Mouse (Mus musculus) neural tube, embryonic 14.5 days (tissue): ENCODE measurements around the gene Fermt2. TPM values are rescaled to one million over a fixed set of nuclear protein-coding genes. Genes with fewer than 3 reads are reported as not detected.

Experiments
- ATAC-seq: fragments of 200-750 bp; cut with Nextera tagmentation; 2 replicates; pipeline ENCODE4 v1.8.0; 2017; ENCODE audit warnings: low read depth, mild to moderate bottlenecking, moderate TSS enrichment, moderate library complexity
- H3K27ac ChIP-seq: fragments of 300-500 bp; sonication (generic); 2 replicates; pipeline ENCODE4 v1.5.1; 2014; ENCODE audit warnings: low read depth, mild to moderate bottlenecking, control low read depth, low read length, moderate library complexity, mixed read lengths
- H3K27me3 ChIP-seq: fragments of 300-500 bp; sonication (generic); 2 replicates; pipeline ENCODE4 v1.6.1; 2014; ENCODE audit warnings: low read length; ENCODE audit not compliant: control insufficient read depth, insufficient read depth
- H3K36me3 ChIP-seq: fragments of 300-500 bp; sonication (generic); 2 replicates; pipeline ENCODE4 v1.6.1; 2014; ENCODE audit warnings: low read length, mixed read lengths; ENCODE audit not compliant: control insufficient read depth, insufficient read depth
- H3K4me1 ChIP-seq: fragments of 300-500 bp; sonication (generic); 2 replicates; pipeline ENCODE4 v1.6.1; 2014; ENCODE audit warnings: low read length; ENCODE audit not compliant: control insufficient read depth, insufficient read depth
- H3K4me2 ChIP-seq: fragments of 300-500 bp; sonication (generic); 2 replicates; pipeline ENCODE4 v1.6.1; 2014; ENCODE audit warnings: mild to moderate bottlenecking, low read depth, low read length, control low read depth
- H3K4me3 ChIP-seq: fragments of 300-500 bp; sonication (generic); 2 replicates; pipeline ENCODE4 v1.5.1; 2014; ENCODE audit warnings: low read depth, low read length, control low read depth, mixed read lengths
- H3K9ac ChIP-seq: fragments of 300-500 bp; sonication (generic); replicated peaks from 2 replicates; pipeline ENCODE4 v1.6.1; 2014; ENCODE audit warnings: low read depth, mild to moderate bottlenecking, control low read depth, low read length, mixed read lengths
- H3K9me3 ChIP-seq: fragments of 300-500 bp; sonication (generic); 2 replicates; pipeline ENCODE4 v1.6.1; 2016; ENCODE audit warnings: low read length; ENCODE audit not compliant: control insufficient read depth
- WGBS: fragments of 180-500 bp; shearing (Covaris S2); extraction: QIAGEN DNeasy Blood & Tissue Kit; methylation state at CpG from one replicate; pipeline ENCODE4 v1.1.7; 2014; 5-methylcytosine and 5-hydroxymethylcytosine counted together
- polyA plus RNA-seq: library from polyadenylated mRNA; unstranded; fragments of >200 nt; fragmentation: Nextera tagmentation; extraction: Ambion mirVana; gene quantifications from 2 replicates; pipeline ENCODE4 v1.2.1, GENCODE M21; 2014

The Fermt2 gene
- 61.1 and 67.9 TPM in 2 replicates for polyA plus RNA-seq

- H3K27me3 ChIP-seq: no peaks in the 10 kb centered on the region
- peak within 1 kb of the TSS; percentile 92 for H3K27ac ChIP-seq
- H3K36me3 ChIP-seq: no peaks in the 10 kb centered on the region
- peak within 1 kb of the TSS; percentile 81 for H3K4me3 ChIP-seq
- H3K9ac ChIP-seq: peak within 1 kb of the TSS; percentile 80
- peak within 1 kb of the TSS; percentile 49 for H3K4me2 ChIP-seq
- peaks cover 21% of the 10 kb centered on the region; the same call in 1 of the 2 replicates for H3K4me1 ChIP-seq
- whole genome bisulfite sequencing: under 1% methylated on average over 50 of the region's 126 CpGs
- peak; percentile 88 for ATAC-seq
- H3K9me3 ChIP-seq: no peaks in the 10 kb centered on the region
Measured at GRCm38 (mm10) chr14:45529411-45530363, at the start of gene Fermt2. Gene Fermt2 (minus strand): TSS chr14:45530118.

GRCm38 (mm10) chr14:45566066-45566937 is 36.4 kb upstream of the Fermt2 start:
- Histone ChIP-seq H3K4me3 (no peak overlapping the region), H3K4me1 (peaks cover 13% of the 10 kb centered on the region), H3K9ac (no peak overlapping the region), H3K4me2 (peak overlapping the region; percentile 40), H3K36me3 (no peaks in the 10 kb centered on the region), H3K27ac (peak overlapping the region; percentile 66), H3K27me3 (no peaks in the 10 kb centered on the region), H3K9me3 (no peaks in the 10 kb centered on the region)
- WGBS: 17% methylated on average over 33 of the region's 33 CpGs
- peak; percentile 50; the same call in 1 of the 2 replicates for ATAC-seq

- Histone ChIP-seq H3K27ac (peak overlapping the region; percentile 66), H3K4me2 (peak overlapping the region; percentile 40), H3K4me3 (0 out of 2 replicates have a peak overlapping the region, but pooled peaks have one; percentile 4), H3K9ac (peak overlapping the region; percentile 25; the same call in 1 of the 2 replicates), H3K27me3 (no peaks in the 10 kb centered on the region), H3K9me3 (no peaks in the 10 kb centered on the region), H3K36me3 (no peaks in the 10 kb centered on the region), H3K4me1 (peaks cover 13% of the 10 kb centered on the region)
- peak; percentile 50; the same call in 1 of the 2 replicates for ATAC-seq
- WGBS: 6% methylated on average over 20 of the region's 20 CpGs
Measured at GRCm38 (mm10) chr14:45565216-45566065, 35.5 kb upstream of the Fermt2 start.

- Histone ChIP-seq H3K4me1 (peaks cover 13% of the 10 kb centered on the region), H3K27me3 (no peaks in the 10 kb centered on the region), H3K27ac (no peak overlapping the region), H3K4me3 (no peak overlapping the region), H3K9me3 (no peaks in the 10 kb centered on the region), H3K36me3 (no peaks in the 10 kb centered on the region), H3K4me2 (no peak overlapping the region), H3K9ac (no peak overlapping the region)
- 100% methylated on average over 1 of the region's 1 CpGs for WGBS
- ATAC-seq: peak; percentile 54; the same call in 1 of the 2 replicates
Measured at GRCm38 (mm10) chr14:45563577-45563976, 33.7 kb upstream of the Fermt2 start.

GRCm38 (mm10) chr14:45561681-45562080 is 31.8 kb upstream of the Fermt2 start:
- peaks cover 13% of the 10 kb centered on the region for H3K4me1 ChIP-seq
- H3K9me3 ChIP-seq: no peaks in the 10 kb centered on the region
- H3K27me3 ChIP-seq: no peaks in the 10 kb centered on the region
- H3K9ac ChIP-seq: no peak overlapping the region
- H3K36me3 ChIP-seq: no peaks in the 10 kb centered on the region
- H3K27ac ChIP-seq: no peak overlapping the region
- 84% methylated on average over 6 of the region's 6 CpGs for WGBS
- no peak overlapping the region for H3K4me3 ChIP-seq
- ATAC-seq: no peak
- H3K4me2 ChIP-seq: no peak overlapping the region

- Histone ChIP-seq H3K4me3 (no peak overlapping the region), H3K27me3 (no peaks in the 10 kb centered on the region), H3K36me3 (no peaks in the 10 kb centered on the region), H3K9ac (no peak overlapping the region), H3K9me3 (no peaks in the 10 kb centered on the region), H3K27ac (no peak overlapping the region), H3K4me1 (no peaks in the 10 kb centered on the region), H3K4me2 (no peak overlapping the region)
- no peak for ATAC-seq
- WGBS: 83% methylated on average over 1 of the region's 1 CpGs
Measured at GRCm38 (mm10) chr14:45559018-45559417, 29.1 kb upstream of the Fermt2 start.

GRCm38 (mm10) chr14:45554336-45554735 is 24.4 kb upstream of the Fermt2 start:
- H3K9ac ChIP-seq: no peak overlapping the region
- no peak overlapping the region for H3K27ac ChIP-seq
- H3K27me3 ChIP-seq: no peaks in the 10 kb centered on the region
- H3K4me1 ChIP-seq: no peaks in the 10 kb centered on the region
- ATAC-seq: no peak
- H3K4me2 ChIP-seq: no peak overlapping the region
- H3K36me3 ChIP-seq: no peaks in the 10 kb centered on the region
- no peak overlapping the region for H3K4me3 ChIP-seq
- no peaks in the 10 kb centered on the region for H3K9me3 ChIP-seq
- 90% methylated on average over 6 of the region's 6 CpGs for WGBS

GRCm38 (mm10) chr14:45553854-45554253 is 23.9 kb upstream of the Fermt2 start:
- 83% methylated on average over 2 of the region's 2 CpGs for WGBS
- H3K4me2 ChIP-seq: no peak overlapping the region

More at GRCm38 (mm10) chr14:45553854-45554253, 23.9 kb upstream of the Fermt2 start:
- H3K4me1 ChIP-seq: no peaks in the 10 kb centered on the region
- no peak for ATAC-seq
- no peaks in the 10 kb centered on the region for H3K9me3 ChIP-seq
- H3K27me3 ChIP-seq: no peaks in the 10 kb centered on the region
- H3K4me3 ChIP-seq: no peak overlapping the region
- H3K27ac ChIP-seq: no peak overlapping the region
- H3K9ac ChIP-seq: no peak overlapping the region
- H3K36me3 ChIP-seq: no peaks in the 10 kb centered on the region
